ENCODE assay signal across 8 mouse cellular contexts in the genomic region with DNA sequence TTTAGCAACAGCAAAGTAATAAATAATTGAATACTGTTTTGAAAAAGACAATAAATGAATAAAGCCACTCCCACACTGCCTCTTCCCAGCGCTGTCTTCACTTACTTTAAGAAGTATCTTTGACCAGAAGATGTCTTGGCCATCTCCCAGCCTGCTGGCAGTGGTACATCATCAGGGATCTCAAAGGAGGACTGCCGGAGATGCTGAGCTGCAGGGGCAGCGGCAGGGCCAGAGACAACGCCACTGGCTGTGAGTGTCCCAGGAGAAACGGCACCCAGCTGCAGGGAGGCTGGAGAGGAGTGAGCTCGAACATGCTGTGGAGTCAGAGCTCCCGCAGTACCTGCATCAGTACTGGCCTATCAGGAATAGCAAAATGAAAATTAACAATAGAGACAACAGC. TPM values are rescaled to one million over a fixed set of nuclear protein-coding genes. Genes with fewer than 3 reads are reported as not detected.
DNase-seq lines count a peak whose midpoint lies in the region; ATAC-seq lines count a peak whose summit lies in the region.

No protein-coding gene starts in this region.

- no peak overlapping the region for H3K27ac ChIP-seq in neural tube, embryonic 11.5 days (ENCODE audit: low read depth, low read length)
- no peak overlapping the region for H3K27ac ChIP-seq in hindbrain, embryonic 11.5 days (ENCODE audit: low read depth, low read length)
- H3K27ac ChIP-seq in stomach, embryonic 14.5 days (ENCODE audit: low read length) = no peak overlapping the region

- H3K9ac ChIP-seq in neural tube, embryonic 11.5 days (ENCODE audit: low read length) = no peak overlapping the region
- no peak overlapping the region for H3K9ac ChIP-seq in hindbrain, embryonic 11.5 days (ENCODE audit: low read depth, low read length)
- H3K9ac ChIP-seq in stomach, embryonic 14.5 days (replicated peaks; ENCODE audit: low read depth, low read length) = no peak overlapping the region

- peak; percentile 92 for DNase-seq in heart, adult 11 months
- DNase-seq in heart, postnatal 25 days (ENCODE audit: low spot score) = no peak
- no peak for DNase-seq in neural tube, embryonic 11.5 days (ENCODE audit: low spot score)
- DNase-seq in neural tube, embryonic 10.5 days (ENCODE audit: extremely low spot score, low spot score) = no peak
- DNase-seq in hindbrain, embryonic 11.5 days (ENCODE audit: low spot score) = peak; percentile 7
- no peak for DNase-seq in frontal cortex, adult 2 months (ENCODE audit: extremely low spot score in 1 of 2, low spot score in 1 of 2)
- DNase-seq in thymus, postnatal 36 days = no peak

- ATAC-seq in neural tube, embryonic 11.5 days (ENCODE audit: insufficient read depth, low FRiP score, low TSS enrichment) = no peak
- ATAC-seq in hindbrain, embryonic 11.5 days (ENCODE audit: low FRiP score) = no peak
- ATAC-seq in stomach, embryonic 14.5 days (ENCODE audit: insufficient number of reproducible peaks, insufficient read depth, low FRiP score, low read depth) = no peak

- H3K4me1 ChIP-seq in neural tube, embryonic 11.5 days (ENCODE audit: control insufficient read depth, insufficient read depth, low read length) = peaks cover 4% of the 10 kb centered on the region; the same call in 1 of the 2 replicates
- H3K4me1 ChIP-seq in hindbrain, embryonic 11.5 days (replicated peaks; ENCODE audit: control insufficient read depth, insufficient read depth, low read length) = no peaks in the 10 kb centered on the region
- peaks cover 7% of the 10 kb centered on the region; the same call in 1 of the 2 replicates for H3K4me1 ChIP-seq in stomach, embryonic 14.5 days (ENCODE audit: control insufficient read depth, insufficient read depth, low read length)

- H3K9me3 ChIP-seq in neural tube, embryonic 11.5 days (ENCODE audit: control insufficient read depth, low read length) = no peaks in the 10 kb centered on the region
- H3K9me3 ChIP-seq in hindbrain, embryonic 11.5 days (ENCODE audit: control insufficient read depth, low read length) = no peaks in the 10 kb centered on the region
- no peaks in the 10 kb centered on the region for H3K9me3 ChIP-seq in stomach, embryonic 14.5 days (ENCODE audit: control insufficient read depth, low read depth, low read length)

- no peak overlapping the region for H3K4me3 ChIP-seq in neural tube, embryonic 11.5 days (ENCODE audit: low read depth, low read length)
- no peak overlapping the region for H3K4me3 ChIP-seq in hindbrain, embryonic 11.5 days (ENCODE audit: low read depth, low read length)
- no peak overlapping the region for H3K4me3 ChIP-seq in stomach, embryonic 14.5 days (ENCODE audit: low read depth, low read length)

- H3K36me3 ChIP-seq in neural tube, embryonic 11.5 days (ENCODE audit: control insufficient read depth, insufficient read depth, low read length) = no peaks in the 10 kb centered on the region
- H3K36me3 ChIP-seq in hindbrain, embryonic 11.5 days (ENCODE audit: control insufficient read depth, insufficient read depth, low read length) = no peaks in the 10 kb centered on the region
- peaks cover 27% of the 10 kb centered on the region for H3K36me3 ChIP-seq in stomach, embryonic 14.5 days (ENCODE audit: control insufficient read depth, insufficient read depth, low read length)

- H3K27me3 ChIP-seq in neural tube, embryonic 11.5 days (ENCODE audit: control insufficient read depth, insufficient read depth, low read length) = no peaks in the 10 kb centered on the region
- no peaks in the 10 kb centered on the region for H3K27me3 ChIP-seq in hindbrain, embryonic 11.5 days (ENCODE audit: control insufficient read depth, insufficient read depth, low read length)
- no peaks in the 10 kb centered on the region for H3K27me3 ChIP-seq in stomach, embryonic 14.5 days (ENCODE audit: control insufficient read depth, insufficient read depth, low read length)

- H3K4me2 ChIP-seq in neural tube, embryonic 11.5 days (ENCODE audit: low read depth) = 0 out of 2 replicates have a peak overlapping the region, but pooled peaks have one; percentile 17
- no peak overlapping the region for H3K4me2 ChIP-seq in hindbrain, embryonic 11.5 days (replicated peaks; ENCODE audit: low read depth, low read length)
- 0 out of 2 replicates have a peak overlapping the region, but pooled peaks have one; percentile 8 for H3K4me2 ChIP-seq in stomach, embryonic 14.5 days (replicated peaks; ENCODE audit: low read depth, low read length)

- 50% methylated on average over 7 of the region's 7 CpGs for WGBS in neural tube, embryonic 11.5 days
- WGBS in hindbrain, embryonic 11.5 days = 56% methylated on average over 7 of the region's 7 CpGs
- WGBS in stomach, embryonic 14.5 days = 56% methylated on average over 7 of the region's 7 CpGs

- intact Hi-C loops in heart, postnatal 25 days (cut with DNase I) = loop anchor here (5.0 to 10.0 kb wide), 2 partner anchors 39 to 237 kb away; partner anchors contain the start of gene Tmem123

RNA-seq across cellular contexts. Expression of gene Yap1, which starts 3.0 kb away (rescaled TPM):
- total RNA-seq in heart, postnatal 25 days (2021) = 10 to 100 TPM; 61.1 to 62.8 TPM
- 27.2 and 31.6 TPM in 2 replicates for polyA plus RNA-seq in neural tube, embryonic 11.5 days (2014; fragmentation: Nextera tagmentation; extraction: Ambion mirVana)
- 26.2 and 28.5 TPM in 2 replicates for polyA plus RNA-seq in hindbrain, embryonic 11.5 days (2014; fragmentation: Nextera tagmentation; extraction: Ambion mirVana)
- 35.1 and 36.2 TPM in 2 replicates for polyA plus RNA-seq in stomach, embryonic 14.5 days (2014; fragmentation: Nextera tagmentation; extraction: Ambion mirVana)
- polyA plus RNA-seq in frontal cortex, adult 2 months (2012; rRNA removed) = 15.4 and 18.8 TPM in 2 replicates

RNA-seq across cellular contexts. Expression of gene Cfap300, which starts 41.3 kb away (rescaled TPM):
- 1 to 10 TPM in 1 of 2 experiments, under 1 TPM in 1; 0.73 to 1.2 TPM for total RNA-seq in heart, postnatal 25 days (2021)
- polyA plus RNA-seq in neural tube, embryonic 11.5 days (2014; fragmentation: Nextera tagmentation; extraction: Ambion mirVana) = 15.3 and 16.5 TPM in 2 replicates
- 18.1 and 19.7 TPM in 2 replicates for polyA plus RNA-seq in hindbrain, embryonic 11.5 days (2014; fragmentation: Nextera tagmentation; extraction: Ambion mirVana)
- polyA plus RNA-seq in stomach, embryonic 14.5 days (2014; fragmentation: Nextera tagmentation; extraction: Ambion mirVana) = 12.0 and 13.8 TPM in 2 replicates
- polyA plus RNA-seq in frontal cortex, adult 2 months (2012; rRNA removed) = 7.5 and 8.0 TPM in 2 replicates

Comparison
In these comparisons a context has a peak if more than half of its experiments do, and no peak if none do; other contexts are left out.
1. DNase-seq: peak in heart, adult 11 months (single experiment) and hindbrain, embryonic 11.5 days (single experiment); none in heart, postnatal 25 days (single experiment), neural tube, embryonic 11.5 days (single experiment), neural tube, embryonic 10.5 days (single experiment), frontal cortex, adult 2 months (0 of 2) and thymus, postnatal 36 days (0 of 2).